Comparison of ENCODE assay signal across 20 mouse cellular contexts in genomic region chr19:36691245-36691644, GRCm38 (mm10). TPM values are rescaled to one million over a fixed set of nuclear protein-coding genes. Genes with fewer than 3 reads are reported as not detected.
"Had no signal": no experiment of that assay in that cellular context is flagged by ENCODE, and none has a peak within 500 bp of the region (broad histone marks: within the 10 kb centered on the region; RNA-seq: fewer than 3 reads in every experiment).

No protein-coding gene starts in this region.

- ATAC-seq: midbrain, embryonic 16.5 days had no signal

- H3K27ac ChIP-seq: midbrain, embryonic 12.5 days; neural tube, embryonic 13.5 days; neural tube, embryonic 15.5 days; stomach, embryonic 15.5 days; stomach, postnatal 0 days had no signal

- H3K4me2 ChIP-seq: lung, embryonic 14.5 days; midbrain, embryonic 12.5 days; neural tube, embryonic 13.5 days; neural tube, embryonic 15.5 days; stomach, embryonic 15.5 days had no signal

- H3K36me3 ChIP-seq: midbrain, embryonic 12.5 days; neural tube, embryonic 13.5 days; neural tube, embryonic 15.5 days; stomach, embryonic 15.5 days had no signal

- H3K27me3 ChIP-seq: midbrain, embryonic 12.5 days; neural tube, embryonic 13.5 days; neural tube, embryonic 15.5 days; stomach, embryonic 15.5 days had no signal

- H3K9ac ChIP-seq: lung, embryonic 14.5 days; midbrain, embryonic 12.5 days; neural tube, embryonic 13.5 days; neural tube, embryonic 15.5 days; stomach, embryonic 15.5 days had no signal

- H3K9me3 ChIP-seq: midbrain, embryonic 12.5 days; neural tube, embryonic 13.5 days; neural tube, embryonic 15.5 days; stomach, embryonic 15.5 days had no signal

- DNase-seq: lung, adult 18-20 months; lung, embryonic 14.5 days; lung, postnatal 10 days; lung, postnatal 4 days; midbrain, embryonic 14.5 days; retina, postnatal 1 day; right cerebral cortex, adult 18-20 months; right cerebral cortex, postnatal 25 days; thymus, adult 2 months; thymus, postnatal 25 days; thymus, postnatal 4 days had no signal

- H3K4me1 ChIP-seq: midbrain, embryonic 12.5 days had no signal

- H3K4me3 ChIP-seq: midbrain, embryonic 12.5 days; myocyte; neural tube, embryonic 13.5 days; neural tube, embryonic 15.5 days; stomach, embryonic 15.5 days had no signal

RNA-seq across cellular contexts. Expression of gene Ppp1r3c, which starts 45.2 kb away (rescaled TPM):
- total RNA-seq: megakaryocyte, adult 5-6 weeks; megakaryocyte-erythroid progenitor cell, adult 5-6 weeks had no signal
- polyA plus RNA-seq: myocyte had no signal
